Mouse (Mus musculus) left cerebral cortex, postnatal 25 days (tissue): ENCODE measurements at regions not wholly inside any gene's neighbourhood (a gene's known extent, or its start where the extent isn't known, plus 50 kb on each side); places are given as distances from the start of the nearest gene placed in this dataset.

Experiments
- DNase-seq, 2 experiments: peaks; one replicate each; pipeline ENCODE4 v3.0.0; 2022; ENCODE audit warnings: low spot score in 2 of 2, mixed read lengths in 1 of 2
- intact Hi-C: fragments of 180-260 bp; cut with DNase I; formaldehyde crosslinking; loops from one replicate; pipeline ENCODE4 v1.15.1; 2025

DNA sequence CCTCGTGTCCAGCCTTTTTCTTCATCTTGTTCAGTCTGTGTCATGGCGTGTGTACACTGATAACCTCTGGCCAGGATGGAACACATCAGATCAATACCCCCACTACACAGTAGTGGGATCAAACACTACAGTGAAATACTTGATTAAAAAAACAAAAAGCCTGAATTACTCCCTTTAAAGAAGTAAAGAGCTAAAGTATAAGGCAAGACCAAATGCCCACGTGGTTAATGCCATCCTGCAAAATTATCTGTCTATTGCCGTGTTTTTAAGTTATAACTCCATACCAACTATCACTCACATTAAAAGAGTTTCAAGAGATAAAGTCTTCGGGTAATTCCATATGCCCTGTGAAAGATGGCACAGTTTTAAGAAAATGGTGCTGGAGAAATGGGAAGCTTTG lies 198.6 kb upstream of the Hnrnpa3 start:
- no peak for DNase-seq
- intact Hi-C loops: no loop called here

DNA sequence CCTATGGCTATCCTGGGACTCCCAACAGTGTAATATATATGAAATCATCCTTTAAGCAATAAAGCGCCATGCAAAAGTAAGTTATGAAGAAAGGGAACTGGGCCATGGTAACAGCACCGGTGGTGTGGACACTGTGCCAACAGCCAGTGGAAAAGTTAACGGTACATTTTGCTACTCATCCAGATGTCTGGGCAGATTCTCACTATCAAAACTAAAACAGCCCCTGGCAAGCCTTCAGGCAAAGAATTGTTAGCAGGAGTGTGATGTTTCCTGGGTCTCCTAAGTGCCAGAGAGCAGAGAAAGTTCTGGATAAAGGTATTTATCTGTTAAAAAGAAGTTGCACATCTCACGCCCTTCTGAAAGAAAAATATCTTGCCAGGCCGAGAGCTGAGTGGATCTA lies 198.0 kb upstream of the Hnrnpa3 start:
- DNase-seq: no peak
- intact Hi-C loops: no loop called here

- no peak for DNase-seq
- intact Hi-C loops: no loop called here
These were observed 197.6 kb upstream of the Hnrnpa3 start for GRCm38 (mm10) chr2:75461421-75461991.

DNA sequence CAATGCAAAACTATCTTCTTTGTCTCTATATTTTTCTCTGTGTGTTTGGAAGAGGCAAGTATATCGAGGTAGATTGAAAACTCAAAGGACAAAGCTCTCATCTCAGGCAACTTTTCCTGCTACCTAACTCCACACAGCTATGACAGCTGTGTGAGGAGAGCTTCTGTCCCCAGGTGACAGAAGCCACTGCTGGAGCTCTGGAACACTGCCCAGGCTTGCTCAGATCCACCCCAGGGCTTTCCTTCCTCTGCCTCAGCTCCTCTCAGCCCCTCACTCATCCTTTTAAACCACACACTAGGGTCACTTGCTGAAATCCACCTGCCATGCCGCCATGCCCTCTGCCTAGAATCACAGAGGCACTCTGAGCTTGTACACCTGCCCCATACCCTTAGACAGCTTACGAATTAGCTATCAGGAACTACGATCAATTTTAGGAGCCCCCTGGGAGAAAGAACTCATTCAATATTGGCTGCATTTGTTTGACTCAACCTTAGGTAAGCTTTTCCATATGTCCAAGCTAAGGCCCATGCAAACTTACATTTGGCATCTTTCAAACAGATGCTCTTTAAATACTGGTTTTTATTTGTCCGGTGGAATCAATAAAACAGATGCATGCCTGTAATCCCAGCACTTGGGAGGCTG lies 196.9 kb upstream of the Hnrnpa3 start:
- no peak for DNase-seq
- intact Hi-C loops: no loop called here

DNA sequence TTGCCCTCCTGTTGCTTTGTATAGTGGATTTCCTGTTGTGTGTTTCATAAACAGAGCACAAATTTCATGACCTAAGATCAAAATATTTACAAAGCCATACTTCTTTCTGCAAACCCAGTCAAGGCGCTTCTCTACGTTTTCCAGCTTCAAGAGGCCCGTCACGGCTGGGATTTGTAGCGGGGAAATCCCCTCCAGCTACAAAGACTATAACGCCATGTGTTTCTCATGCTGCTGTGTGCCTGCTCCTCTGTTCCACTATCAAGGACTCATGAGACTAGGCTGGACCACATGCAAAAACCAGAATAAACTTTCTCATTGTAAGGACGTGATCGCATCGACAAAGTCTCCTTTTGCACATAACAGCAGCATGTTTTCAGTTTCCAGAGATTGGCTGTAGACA lies 196.0 kb upstream of the Hnrnpa3 start:
- no peak for DNase-seq
- intact Hi-C loops: no loop called here

DNA sequence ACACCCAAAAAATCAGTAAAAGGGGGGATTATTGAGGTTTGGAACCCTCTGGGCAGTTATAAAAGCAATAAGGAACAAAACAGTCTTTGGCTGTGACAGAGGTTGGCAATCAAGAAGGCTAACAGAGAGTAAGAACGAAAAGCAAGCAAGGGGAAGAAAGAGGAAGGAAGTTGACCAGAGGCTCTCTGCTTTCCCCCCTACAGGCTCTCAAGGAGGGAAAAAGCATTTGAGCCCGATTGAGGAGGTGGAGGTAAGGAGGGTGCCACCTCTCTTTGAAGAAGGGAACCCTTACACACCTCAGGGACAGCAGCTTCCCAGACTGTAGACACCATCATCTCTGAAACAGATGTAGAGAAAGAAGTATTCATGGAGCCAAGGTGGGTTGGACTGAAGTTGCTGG lies 194.6 kb upstream of the Hnrnpa3 start:
- DNase-seq: no peak
- intact Hi-C loops: no loop called here

DNA sequence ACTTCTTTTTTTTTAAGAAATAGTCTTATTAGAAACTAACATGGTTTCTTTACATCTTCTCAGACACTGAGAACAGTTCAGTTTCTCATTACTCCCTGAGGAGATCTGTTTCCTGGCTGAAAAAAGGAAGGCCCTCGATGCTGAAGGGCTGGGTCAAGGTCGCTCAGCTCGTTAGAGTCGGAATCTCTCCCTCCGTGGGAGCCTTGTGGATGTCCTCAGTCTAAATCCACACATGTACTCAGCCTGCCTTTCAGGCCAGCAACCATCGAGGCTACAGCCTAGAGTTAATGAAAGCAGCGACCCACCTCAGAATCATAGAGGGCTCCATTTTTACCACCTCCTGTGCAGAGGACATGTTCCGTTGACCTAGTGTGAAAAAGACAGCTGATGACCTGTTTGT lies 190.2 kb upstream of the Hnrnpa3 start:
- DNase-seq: no peak
- intact Hi-C loops: no loop called here

DNA sequence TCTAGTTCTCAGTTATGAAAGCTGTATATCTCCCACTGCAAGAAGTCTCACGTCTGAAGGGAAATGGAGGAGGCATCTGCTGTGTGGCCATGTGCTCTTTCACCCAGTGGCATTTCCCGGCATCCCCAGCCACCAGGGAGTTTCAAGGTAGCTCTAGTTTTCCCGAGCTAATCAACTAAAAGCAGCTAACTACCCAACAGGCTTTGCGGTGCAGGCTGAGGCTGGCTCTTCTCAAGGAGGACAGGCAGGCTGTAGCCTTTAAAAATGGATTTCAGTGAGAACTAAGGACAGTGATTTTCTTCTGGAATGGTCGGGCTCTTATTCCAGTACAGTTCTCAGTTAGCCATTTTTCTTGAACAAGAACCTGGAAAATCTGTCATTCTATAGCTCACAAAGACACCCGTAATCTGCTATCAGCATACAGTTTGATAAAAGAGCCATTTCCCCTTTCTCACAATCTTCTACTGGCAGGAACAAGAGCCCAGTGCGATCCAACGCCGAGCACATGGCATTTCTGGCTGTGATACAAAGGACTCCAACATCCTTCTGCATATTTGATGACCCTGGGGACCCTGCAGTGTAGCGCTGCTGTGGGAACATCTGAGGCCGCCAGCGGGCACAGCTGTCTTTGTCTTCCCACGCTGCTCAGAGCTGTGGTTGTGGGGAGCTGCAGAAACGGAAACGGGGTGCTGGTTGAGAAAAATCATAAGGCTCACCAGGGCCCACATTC lies 188.9 kb upstream of the Hnrnpa3 start:
- peak; percentile 6 to 35 for DNase-seq
- intact Hi-C loops: no loop called here

- no peak for DNase-seq
- intact Hi-C loops: no loop called here
These were observed 188.4 kb upstream of the Hnrnpa3 start for GRCm38 (mm10) chr2:75470688-75471054.

DNA sequence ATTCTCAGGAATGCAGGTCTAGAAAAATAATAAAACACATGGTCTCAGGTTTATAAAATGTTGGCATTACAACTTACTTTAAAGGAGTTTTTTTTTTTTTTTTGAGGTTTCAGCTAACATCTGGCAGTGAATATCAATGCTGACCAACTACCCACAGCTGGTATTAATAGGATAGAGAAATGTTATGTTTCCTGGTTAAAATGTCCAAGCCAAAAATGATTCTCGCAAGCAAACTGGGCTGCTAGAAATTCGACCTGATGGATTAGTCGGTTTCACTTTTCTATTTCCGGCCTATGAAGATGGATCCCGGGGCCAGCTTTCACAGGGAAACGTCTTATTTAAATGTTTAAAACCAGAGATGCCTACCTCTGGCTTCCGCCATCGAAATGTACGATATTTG lies 186.6 kb upstream of the Hnrnpa3 start:
- no peak for DNase-seq
- intact Hi-C loops: no loop called here

- intact Hi-C loops: no loop called here
- DNase-seq: no peak
These were observed 184.6 kb upstream of the Hnrnpa3 start for GRCm38 (mm10) chr2:75474509-75474908.

GRCm38 (mm10) chr2:75476350-75476749 lies 182.7 kb upstream of the Hnrnpa3 start:
- intact Hi-C loops: no loop called here

DNA sequence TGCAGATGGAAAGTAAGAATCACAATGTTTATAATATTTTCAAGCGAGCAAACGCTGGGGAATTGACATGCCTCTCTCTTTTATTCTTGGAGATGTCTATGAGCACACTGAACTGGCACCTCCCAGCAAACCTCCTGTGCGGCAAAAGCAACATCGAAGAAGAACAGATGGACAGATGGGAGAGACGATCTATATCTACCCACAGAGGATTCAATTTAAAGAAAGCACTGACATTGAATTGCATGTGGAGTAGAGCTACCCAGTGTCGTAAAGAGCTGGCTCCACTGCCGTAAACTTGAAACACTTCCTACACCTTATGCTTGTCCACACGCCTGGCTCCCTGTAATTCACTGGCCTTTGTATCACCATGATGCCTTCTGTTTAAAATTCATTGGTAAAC lies 182.0 kb upstream of the Hnrnpa3 start:
- intact Hi-C loops: no loop called here
- DNase-seq: peak; percentile 10 to 70

More at GRCm38 (mm10) chr2:75476350-75476749, 182.7 kb upstream of the Hnrnpa3 start:
- DNase-seq: no peak

GRCm38 (mm10) chr2:75479546-75479945 lies 179.5 kb upstream of the Hnrnpa3 start:
- intact Hi-C loops: no loop called here
- no peak for DNase-seq

- intact Hi-C loops: no loop called here
- DNase-seq: no peak
These were observed 177.2 kb upstream of the Hnrnpa3 start for GRCm38 (mm10) chr2:75481863-75482262.

DNA sequence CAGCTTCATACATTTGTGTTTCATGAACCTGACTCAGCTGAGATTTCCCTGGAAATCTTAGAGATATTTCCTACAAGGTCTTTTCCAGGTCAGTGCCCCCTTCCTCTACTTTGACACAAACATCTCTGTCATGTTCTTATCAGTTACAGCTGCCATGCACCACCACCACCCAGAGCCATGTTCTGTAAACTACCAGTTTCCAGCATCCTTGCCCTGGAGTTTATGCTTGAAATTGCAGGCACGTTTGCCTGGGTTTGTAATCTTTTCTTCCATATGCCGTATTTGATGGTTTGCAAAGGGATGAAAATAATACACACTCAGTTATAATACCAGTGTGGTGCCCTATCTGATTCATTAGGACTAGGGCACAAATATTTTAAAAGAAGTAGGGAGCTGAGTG lies 176.6 kb upstream of the Hnrnpa3 start:
- intact Hi-C loops: no loop called here
- DNase-seq: no peak

GRCm38 (mm10) chr2:75484951-75485350 lies 174.1 kb upstream of the Hnrnpa3 start:
- DNase-seq: no peak
- intact Hi-C loops: no loop called here

DNA sequence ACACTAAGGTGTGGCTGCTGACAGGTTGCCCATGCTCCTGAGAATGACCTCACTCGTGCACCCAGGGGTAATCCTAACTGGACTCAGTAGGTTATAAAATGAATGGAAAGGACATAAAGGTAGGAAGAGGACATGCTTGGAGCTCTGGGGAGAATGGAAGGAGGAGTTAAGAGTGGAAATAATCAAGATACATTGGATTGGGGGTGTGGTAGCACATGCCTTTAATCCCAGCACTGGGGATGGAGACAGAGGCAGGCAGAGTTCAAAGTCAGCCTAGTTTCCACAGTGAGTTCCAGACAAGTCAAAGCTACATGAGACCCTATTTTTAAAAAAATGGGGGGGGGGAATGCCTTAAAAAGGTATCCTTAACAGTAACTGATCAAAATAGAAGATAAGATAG lies 167.9 kb upstream of the Hnrnpa3 start:
- DNase-seq: no peak

DNA sequence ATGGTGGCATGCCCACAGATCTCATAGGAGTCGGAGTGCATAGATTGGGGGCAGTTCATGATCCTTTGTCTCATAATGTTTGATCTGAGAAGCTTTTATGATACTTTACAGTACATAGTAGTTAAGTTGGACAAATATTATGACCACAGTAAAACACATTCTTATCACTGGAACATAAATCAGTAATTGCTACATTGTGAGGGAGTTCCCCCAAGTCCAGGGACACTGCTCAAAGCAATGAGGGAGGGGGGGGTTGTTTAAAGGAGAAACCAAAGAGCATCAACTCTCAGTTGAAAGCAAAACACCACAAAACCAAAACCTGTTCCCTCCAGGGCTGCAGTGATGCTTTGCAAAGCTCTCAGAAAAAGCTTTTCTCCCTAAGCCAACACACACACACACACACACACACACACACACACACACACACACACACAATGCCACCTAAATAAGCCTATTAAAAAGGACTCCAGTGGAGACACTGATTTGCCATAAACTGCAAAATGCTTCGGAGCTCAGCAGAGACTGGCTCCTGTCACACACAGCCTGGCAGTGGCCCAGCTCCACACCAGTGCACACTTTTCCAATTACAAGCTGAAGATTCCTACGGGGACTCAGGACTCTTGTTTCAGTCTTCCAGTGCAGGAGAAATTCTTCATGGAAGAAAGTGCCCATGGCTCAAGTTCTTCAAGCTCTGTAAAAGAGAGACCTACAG lies 167.1 kb upstream of the Hnrnpa3 start:
- DNase-seq: no peak
- intact Hi-C loops: no loop called here

More for the DNA sequence above, 167.9 kb upstream of the Hnrnpa3 start:
- intact Hi-C loops: no loop called here

DNA sequence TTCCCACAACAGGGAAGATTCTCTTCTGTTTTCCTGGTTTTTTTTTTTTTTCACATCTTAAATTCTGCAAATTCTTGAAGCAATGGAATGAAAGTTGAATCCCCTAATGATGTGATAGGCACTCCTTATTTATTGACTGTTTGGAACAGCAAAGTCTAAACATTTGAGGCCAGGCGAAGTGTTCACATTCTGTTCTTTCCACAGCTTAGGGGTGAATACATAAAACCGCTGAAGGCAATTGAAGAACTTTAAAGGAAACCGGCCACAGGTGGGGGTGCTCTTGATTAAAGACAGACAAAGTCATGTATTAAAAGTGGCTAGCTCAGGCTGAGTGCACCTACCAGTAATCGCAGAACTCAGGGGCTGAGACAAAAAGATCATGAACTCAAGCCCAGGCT lies 166.6 kb upstream of the Hnrnpa3 start:
- DNase-seq: no peak
- intact Hi-C loops: no loop called here
